Mouse (Mus musculus): ENCODE data around the gene Vav2.

Gene Vav2

DNA sequence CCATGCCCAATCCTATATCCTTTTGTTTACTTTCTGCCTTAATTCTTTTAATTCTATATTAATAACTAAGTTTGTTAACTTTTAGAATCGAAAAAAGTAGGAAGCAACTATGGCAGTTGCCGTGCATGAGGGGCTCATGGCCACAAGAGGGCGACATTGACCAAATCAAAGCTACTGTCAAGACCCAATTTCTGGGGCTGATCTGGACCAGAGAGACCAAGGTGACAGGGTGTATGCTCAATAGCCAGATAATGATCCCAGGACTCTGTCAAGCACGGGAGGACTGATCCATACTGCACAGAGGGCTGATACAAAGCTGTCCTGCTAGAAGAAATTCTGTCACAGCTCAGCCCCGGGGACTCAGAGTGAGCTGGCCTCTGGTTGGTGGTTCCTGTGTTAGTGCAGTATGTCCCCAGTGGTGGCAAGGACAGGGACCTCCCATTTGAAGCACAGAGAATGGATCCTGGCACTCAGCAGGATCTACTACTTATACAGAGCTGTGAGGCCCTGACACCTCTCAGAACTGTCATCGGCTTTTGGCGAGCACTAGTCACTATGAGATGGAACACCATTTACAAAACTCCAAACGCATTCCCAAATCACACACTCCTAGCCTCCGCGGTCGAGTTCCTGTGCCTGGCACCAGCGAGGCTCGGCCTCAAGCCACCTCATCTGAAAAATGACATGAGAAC, 145.8 kb downstream of the Vav2 start:
- peak; percentile 76 for DNase-seq (ENCODE audit: low read depth, low spot score)

DNA sequence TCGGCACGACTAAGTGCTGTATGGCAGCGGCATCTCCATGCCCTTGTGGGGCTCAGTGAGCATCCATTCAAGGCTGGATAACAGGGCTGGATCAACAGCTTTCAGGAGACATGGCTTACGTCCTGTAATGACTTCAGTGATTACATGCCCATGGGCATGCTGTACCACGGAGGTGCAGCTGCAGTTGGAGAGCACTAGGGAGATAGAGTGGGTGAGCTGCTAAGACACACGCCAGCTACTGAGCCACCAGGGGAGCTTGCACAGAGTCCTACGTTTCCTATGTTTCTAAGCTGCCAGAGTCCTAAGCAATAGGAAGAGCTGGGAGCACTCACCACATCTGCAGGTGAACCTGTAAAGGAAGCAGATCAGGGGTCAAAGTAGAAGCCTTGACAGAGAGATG, 148.0 kb downstream of the Vav2 start:
- no peak for DNase-seq (ENCODE audit: low read depth, low spot score)

DNA sequence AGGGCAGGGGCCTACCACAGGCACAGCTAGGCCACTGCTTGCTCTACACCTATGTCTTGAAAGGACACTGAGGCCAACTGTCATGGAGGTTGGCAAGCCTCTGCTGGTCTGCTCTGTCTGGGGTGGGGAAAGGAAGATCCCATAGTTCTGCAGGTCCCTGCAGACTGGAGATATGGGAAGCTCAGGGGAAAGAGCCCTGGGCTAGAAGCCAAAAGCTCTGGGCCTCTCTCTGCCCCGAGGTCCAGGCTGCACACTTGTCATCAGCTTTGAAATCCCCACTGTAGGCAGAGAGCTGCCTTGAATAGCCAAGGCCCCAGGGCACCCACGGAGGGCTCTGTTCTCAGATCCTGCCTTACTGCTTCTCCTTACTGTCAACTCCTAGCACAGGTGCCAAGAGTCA, 158.5 kb downstream of the Vav2 start:
- no peak for DNase-seq (ENCODE audit: low read depth, low spot score)

DNA sequence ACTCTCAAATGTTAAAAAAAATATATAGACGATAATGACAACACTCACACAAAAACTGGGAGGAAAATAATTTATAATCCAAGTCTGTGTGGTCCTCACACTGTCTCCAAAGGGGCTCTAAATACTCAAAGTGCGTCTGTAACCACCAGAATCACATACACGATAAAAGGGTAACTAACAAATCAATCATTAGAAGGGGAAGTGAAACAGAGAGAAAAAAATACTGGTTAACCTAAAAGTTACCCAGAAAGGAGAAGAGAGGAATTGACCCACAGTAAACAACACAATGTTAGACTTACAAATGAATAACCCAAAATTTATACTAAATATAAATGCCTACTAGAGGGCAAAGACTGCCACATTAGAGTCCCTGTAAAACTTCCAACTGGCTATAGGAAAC, 161.0 kb downstream of the Vav2 start:
- no peak for DNase-seq (ENCODE audit: low read depth, low spot score)

DNA sequence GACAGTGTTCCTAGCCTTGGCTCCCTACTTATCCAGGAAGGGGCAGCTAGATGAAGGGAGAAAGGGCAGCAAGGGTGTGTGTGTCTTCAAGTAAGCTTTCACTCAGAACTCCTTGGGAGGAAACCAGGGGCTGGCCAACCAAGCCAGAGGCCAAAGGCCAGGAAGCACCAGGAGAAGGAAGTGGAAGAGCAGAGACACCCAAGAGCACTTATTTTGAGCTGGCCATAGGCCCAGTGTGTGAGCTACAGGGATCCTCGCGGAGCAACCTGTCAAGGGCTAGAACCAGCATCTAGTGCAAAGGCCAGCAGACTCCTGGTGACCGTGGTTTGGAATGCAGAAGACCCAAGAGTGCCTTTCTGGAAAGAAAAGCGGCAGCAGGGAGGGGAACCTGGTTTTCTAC, 163.8 kb downstream of the Vav2 start:
- no peak for DNase-seq (ENCODE audit: low read depth, low spot score)

DNA sequence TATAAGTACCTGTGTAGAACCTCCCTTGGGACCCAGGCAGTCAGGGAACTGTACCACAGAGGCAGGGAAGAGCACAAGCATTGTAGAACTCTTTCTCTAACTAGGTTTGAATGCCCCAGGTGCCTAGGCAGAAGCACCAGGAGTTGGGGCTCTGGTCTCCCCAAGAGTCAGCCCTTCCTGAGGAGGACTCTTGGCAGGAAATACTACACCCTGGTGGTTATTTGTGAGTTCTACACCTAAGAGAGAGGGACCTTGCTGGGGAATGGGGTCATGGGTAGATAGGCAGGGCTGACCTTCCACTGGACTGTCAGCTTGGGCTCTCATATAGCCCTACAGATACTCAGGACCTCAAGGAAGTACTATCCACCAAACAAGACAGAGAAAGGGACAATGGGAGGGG, 175.4 kb downstream of the Vav2 start:
- peak; percentile 36 for DNase-seq (ENCODE audit: low read depth, low spot score)

DNA sequence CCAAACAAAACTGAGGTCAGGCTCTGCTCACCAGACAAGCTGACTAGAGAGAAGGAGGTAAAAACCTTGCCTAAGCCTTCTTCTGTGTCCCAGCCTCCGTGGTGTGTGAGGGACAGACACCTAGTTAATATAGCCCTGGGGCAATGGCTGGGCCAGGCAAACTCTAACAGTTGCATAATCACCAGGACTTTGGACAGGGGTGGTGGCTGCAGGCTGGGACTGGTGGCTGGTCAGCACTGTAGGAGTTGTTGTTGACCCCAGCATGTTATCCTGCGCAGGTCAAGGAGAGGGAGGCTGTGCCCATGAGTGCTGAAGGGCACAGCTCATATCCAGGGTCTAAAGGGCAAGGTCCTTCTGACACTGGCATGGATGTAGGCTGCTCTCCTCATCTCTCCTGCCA, 178.6 kb downstream of the Vav2 start, which contains the start of gene Sardh:
Gene Sardh (minus strand): TSS at position 127 of the 400 bp plus-strand sequence.
- no peak for DNase-seq (ENCODE audit: low read depth, low spot score)

DNA sequence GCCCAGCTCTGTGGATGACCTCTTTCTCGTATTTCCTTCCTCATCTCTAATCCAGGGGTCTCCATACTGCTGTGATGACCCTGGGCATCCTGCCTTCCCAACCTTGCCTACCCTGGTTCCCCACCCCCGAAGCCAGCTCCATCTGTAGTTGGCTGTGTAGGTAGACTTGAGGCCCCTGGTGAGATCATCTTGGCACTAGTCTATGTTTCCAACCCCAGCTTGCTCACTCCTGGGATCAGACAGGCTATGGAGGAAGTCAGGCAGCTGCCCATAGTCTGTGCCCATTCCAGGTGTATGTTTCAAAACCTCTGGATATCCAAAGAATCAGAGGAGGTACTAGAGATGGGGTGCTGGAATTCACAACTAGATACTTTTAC, 179.4 kb downstream of the Vav2 start:
- no peak for DNase-seq (ENCODE audit: low read depth, low spot score)

DNA sequence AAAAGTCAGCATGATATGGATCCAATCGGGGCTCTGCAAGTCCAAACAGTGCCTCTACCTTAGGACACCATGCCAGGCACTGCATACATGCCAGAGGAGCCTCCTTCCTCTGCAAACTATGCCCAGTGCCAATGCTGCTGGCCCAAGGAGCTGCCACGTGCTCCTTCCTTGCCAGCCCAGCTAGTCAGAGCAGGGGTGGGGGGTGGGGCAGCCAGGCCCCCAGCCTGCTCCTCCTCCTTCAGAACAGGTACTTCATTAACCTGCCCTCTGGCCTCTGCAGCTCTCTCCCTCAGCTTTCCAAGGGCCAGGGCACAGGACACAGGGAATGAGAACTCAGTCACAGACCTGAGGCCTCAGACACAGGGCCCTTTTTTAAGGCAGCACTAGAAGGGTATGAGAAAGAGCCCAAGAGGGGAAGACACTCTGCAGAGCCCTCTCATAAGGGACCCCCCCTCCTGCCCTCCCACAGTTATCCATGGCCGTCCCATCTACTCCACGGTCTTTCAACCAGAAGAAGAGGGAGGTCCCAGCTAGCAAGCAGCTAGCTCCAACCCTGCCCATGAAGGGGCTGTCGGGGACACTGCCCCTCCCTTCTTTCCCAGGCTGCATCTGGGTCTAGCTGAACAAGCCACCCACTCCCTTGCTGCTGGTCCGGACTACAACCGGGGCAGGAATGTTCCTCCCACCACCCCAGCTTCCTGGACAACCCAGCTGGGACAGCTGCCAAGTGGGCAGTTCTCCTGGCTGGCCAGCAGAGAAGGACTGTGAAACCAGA, 179.9 kb downstream of the Vav2 start:
- no peak for DNase-seq (ENCODE audit: low read depth, low spot score)

DNA sequence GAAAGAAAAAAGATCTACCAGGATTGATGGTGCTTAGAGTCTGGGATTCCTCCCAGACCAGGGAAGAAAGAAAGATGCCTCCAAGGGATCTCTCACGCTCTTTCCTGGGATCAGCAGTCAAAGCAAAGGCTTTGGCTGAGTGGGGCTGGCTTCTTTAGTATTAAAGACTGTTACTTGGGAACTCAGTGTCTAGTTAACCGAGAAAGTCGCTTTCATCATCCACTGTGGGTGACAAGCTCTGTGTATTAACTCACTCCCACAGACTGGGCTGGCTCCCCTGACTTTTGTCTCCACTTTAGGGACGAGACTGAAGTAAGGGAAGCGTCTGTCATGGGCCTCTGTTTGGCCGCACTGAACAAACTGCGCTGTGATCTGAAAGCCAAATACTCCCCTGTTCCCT, 180.9 kb downstream of the Vav2 start:
- no peak for DNase-seq (ENCODE audit: low read depth, low spot score)

DNA sequence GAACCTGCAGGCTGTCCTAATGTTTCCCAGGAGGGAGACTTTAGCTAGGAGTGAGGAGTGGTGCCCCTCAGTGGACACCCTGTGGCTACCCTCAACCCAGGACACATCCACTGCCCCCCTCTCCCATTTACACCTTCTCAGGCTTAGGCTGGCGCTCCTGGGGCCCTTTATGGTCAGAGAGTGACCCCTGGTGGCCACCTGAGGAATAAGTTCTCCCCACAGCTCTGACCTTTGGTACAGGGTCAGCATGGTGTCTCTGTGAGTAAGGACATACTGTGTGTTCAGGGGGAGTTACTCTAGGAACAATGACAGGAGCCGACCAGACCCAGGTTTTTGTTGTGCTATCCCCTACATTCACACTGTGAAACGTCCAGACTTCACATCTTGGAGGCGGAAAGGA, 189.5 kb downstream of the Vav2 start:
- peak; percentile 63 for DNase-seq (ENCODE audit: low read depth, low spot score)

DNA sequence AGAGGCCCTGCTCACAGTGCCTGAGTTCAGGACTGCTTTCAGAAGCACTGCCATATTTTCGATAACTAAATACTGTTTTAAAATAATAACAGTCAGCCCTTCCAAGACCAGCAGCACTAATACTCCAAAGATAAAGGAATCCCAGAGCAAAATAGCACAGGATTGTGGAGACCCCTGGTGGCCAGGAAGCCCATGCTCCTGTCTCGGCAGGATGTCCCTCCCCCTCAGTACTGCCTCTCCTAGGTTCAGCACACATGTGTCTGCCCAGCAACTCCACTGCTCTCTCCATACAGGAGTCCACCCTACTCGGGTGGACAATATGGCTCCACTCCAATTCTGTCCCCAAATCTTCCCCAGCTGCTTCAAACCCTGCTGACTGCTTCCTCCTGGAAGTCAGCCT, 191.1 kb downstream of the Vav2 start:
- DNase-seq (ENCODE audit: low read depth, low spot score) = peak; percentile 60

DNA sequence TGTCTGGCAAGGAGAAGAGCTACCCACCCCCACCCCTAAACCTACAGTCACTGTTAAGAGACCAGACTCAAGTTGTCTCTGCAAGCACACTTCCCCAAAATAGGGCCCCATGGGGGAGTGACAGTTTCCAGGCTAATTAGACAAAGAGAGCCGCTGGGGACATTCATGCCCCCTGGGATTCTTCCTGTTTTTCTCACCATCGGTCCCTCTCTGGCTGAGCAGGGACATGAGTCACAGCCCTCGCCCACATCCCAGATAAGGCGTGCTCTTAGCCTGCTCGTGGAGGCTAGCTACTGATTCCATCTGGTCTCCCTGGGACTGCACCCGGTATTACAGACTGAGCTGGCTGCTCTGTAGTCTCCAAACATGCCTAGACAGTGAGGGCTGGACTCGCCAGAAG, 194.5 kb downstream of the Vav2 start:
- DNase-seq (ENCODE audit: low read depth, low spot score) = peak; percentile 64

DNA sequence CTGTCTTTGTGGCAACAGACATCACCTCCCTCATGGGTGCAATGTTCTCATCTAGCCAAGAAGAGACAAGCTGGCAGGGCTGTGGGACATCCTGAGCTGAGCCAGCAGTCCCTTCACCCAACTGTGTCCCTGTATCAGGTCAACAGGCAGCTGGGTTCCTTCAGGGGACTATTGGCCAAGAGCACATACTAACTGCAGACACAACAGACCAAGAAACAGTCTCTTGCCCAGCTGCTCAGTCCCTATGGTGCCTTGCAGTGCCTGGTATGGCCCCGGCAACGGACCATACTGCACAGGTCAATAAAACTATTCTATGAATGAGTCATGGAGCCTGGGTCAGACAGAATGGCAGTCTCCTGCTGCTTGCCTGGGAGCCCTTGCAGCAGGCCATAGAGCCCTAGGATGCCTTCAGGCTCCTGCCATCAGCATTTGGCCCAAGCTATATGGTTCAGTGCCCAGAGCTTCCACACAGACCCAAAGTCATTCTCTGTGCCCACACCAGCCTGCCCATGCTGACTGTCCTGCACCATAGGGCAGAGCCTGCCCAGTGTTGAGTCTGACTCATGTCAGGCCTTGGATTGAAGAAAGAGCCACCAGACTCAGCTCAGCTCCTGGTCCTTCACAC, 197.2 kb downstream of the Vav2 start:
- no peak for DNase-seq (ENCODE audit: low read depth, low spot score)

DNA sequence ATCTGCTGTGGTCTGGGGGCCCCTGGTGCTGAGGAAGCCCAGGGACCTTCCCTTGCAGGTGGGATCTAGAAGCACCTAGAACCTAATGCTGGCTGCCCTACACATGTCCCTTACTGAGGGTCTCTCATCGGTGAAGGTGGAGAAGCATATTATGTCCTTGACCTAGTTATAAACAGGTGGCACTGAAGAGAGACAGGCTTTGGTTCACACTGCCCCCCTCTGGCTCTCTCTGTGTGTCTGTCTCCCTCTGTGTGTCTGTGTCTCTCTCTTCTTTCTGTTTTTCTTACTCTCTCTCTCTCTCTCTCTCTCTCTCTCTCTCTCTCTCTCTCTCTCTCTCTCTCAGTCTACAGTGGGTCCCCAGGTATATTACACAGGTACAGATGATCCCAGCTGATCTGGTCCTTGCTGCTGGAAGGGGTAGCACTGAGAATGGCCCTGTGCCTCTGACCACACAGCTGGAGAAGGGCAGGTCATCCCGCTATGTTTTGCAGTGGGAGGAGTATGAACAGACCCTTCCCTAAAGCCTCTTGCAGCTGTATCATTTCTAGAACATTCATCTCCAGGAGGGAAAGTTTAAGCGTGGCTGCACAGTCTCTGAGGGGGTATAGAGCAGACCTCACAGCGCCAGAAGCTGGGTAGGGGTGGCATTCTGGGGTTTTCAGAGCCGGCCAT, 197.9 kb downstream of the Vav2 start:
- DNase-seq (ENCODE audit: low read depth, low spot score) = peak; percentile 28

DNA sequence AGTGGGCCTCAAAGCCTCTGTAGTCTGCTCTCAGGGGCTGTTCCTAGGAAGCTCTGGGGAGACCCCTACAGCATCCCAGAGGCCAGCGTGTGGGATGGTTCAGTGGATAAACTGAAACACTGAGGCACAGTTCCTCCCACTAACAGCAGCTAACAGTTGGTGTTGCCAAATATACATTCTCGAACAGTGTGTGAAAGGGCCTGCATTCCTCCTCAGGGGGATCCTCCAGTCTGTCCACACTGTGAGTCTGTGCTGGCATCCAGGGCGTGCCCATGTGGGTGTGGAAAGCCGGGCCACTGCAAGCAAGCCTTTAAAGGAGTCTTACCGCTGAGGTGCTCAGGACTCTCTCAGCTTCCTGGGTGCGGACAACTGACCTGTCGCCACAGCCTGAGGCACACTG, 200.3 kb downstream of the Vav2 start:
- no peak for DNase-seq (ENCODE audit: low read depth, low spot score)

DNA sequence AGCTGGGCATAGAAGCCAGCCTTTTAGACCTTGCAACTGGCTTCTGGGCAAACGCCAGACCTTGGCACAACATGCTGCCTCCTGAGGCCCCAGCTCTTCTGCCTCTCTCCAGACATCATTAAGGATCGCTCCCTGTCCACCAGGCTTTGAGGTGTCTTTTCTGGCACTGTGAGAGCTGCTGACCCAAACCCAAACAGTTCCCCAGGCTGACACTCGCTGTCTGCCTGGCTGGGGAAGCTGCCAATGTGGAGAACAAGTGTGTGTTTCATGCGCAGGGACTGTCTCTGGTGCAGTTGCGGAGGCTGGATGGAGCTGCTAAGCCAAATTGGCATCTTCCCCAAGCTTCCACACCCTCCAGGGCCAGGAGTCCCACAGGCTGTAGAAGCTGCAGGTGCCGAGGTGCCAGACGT, 203.8 kb downstream of the Vav2 start:
- DNase-seq (ENCODE audit: low read depth, low spot score) = no peak

DNA sequence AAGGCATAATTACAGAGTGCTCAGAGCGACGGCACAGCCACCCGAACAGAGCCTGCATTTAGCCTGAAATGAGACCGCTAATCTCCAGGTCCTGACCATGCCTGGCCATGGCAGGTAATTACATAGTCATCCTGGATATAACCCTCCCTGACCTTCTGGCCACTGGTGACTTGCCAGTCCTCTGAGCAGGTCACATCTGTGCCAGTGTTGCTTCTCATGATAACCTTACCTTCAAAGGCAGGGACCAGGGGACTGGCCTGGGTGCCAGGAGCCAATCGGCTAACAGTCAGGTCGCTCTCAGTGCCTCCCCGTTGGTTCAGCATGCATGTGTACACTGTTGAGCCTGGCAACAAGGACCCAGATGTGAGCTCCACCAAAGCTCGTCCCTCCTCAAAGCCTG, 208.3 kb downstream of the Vav2 start:
- DNase-seq (ENCODE audit: low read depth, low spot score) = no peak

DNA sequence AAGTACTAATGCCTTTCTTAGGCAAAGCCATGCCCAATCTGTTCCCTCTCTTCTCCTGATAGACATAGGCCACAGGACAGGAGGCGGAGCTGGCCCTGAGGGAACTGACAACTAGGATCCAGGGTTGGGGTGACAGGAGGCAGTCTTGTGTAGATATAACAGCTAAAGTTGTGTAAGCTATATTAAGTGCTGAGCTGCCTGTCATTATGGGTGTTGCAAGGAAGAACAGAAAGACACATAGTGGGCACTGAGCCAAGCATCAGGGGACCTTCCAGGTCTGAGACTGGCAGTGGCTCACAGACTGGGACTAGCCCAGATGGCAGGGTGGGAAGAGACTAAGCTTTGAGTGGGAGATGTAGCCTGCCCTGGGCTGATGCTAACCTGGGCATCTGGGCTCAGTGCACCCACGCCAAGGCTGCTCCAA, 208.7 kb downstream of the Vav2 start:
- no peak for DNase-seq (ENCODE audit: low read depth, low spot score)

DNA sequence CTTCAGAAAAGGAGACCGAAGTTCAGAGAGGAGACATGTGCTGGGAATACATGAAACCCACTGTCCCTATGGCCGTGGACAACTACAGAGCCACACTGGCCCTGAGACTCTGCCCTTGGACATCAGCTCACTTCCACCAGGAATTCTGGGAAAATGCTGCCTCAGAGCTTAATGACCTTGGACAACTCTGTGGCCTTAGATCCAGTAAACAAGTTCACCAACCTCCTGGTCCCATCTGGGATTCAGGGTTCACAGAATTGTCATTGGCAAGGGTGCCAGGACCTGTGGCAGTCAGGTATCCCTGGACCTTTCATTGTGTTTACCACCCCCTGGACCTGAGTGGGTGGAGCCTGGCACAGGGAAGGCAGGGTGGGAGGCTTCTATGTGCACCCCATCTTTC, 211.3 kb downstream of the Vav2 start:
- DNase-seq (ENCODE audit: low read depth, low spot score) = no peak

Data from A20 (cell line).